Mouse (Mus musculus): ENCODE measurements around the gene Tmprss5.

DNA sequence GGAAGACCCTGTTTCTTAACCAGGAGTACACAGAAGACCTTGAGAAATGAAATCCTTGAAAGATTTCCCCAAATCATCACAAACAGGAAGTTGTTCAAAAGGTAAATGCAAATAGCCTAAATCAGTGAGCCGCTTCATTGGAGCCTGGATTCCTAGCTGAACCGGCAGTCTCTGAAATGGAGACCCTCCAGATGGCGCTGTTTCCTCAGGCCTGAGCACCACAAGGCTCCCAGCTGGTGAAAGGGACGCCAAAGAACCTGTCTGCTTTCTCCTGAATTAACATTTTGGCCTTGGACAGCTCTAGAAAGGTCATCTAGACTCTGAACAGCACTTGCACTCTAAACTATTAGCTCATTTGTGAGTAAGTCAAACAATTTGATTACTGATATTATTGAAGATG is 501 bp downstream of the Tmprss5 start:
- TF ChIP-seq POLR2A (IDR thresholded peaks at IDR 0.05; ENCODE audit: low read depth, low read length), result no peak
- peak; percentile 82 for TF ChIP-seq CTCF (conservative IDR thresholded peaks at IDR 0.05; ENCODE audit: insufficient read depth, insufficient read length, low read depth, low read length)
